ENCODE assay signal across 13 mouse cellular contexts in the genomic region with DNA sequence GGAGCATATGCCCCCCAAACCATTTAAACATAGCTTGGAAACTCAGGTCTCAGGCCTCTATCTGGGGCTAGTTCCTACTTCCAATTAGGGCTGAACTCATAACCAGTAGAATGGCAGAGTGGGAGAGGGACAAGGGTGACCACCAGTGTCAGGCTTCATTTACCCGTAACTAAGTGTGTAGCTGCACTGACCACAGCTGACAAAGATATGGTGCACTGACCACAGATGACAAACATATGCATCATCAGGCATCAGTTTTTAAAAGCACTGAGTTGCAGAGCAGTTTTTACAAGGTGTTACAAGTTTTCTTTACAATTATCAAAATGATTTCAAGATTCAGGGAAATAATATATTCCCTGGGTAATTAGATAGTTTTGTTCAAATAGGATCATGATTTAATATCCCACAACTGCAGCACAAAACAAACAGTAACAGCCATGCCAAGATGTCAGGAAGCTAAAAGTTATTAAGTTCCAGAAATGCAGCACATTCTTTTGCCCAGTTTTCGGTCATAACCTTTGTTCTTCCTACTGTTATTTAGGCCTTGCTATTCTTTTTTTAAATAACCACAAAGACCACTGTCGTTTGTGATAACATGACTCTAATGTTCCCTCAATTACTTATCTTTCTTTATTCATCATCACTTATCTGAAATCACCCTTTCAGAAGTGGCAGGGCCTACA.
"Had no signal": no experiment of that assay in that cellular context is flagged by ENCODE, and none has a peak within 500 bp of the region (broad histone marks: within the 10 kb centered on the region; RNA-seq: fewer than 3 reads in every experiment).

No protein-coding gene starts in this region.

- H3K4me1 ChIP-seq: limb, embryonic 15.5 days; neural tube, embryonic 12.5 days had no signal

- H3K27me3 ChIP-seq: limb, embryonic 15.5 days; neural tube, embryonic 12.5 days had no signal

- H3K27ac ChIP-seq: kidney, postnatal 0 days; left cerebral cortex, adult 2 months; limb, embryonic 15.5 days; liver, embryonic 14.5 days; neural tube, embryonic 12.5 days had no signal

- H3K9ac ChIP-seq: limb, embryonic 15.5 days; liver, embryonic 14.5 days; neural tube, embryonic 12.5 days had no signal

- DNase-seq: kidney, adult 8-10 months; lung, adult 2 months; midbrain, embryonic 14.5 days; right cerebral cortex, postnatal 4 days; spleen, adult 18-20 months; thymus, adult 18-20 months; thymus, postnatal 14 days had no signal

- H3K4me3 ChIP-seq: left cerebral cortex, adult 2 months; limb, embryonic 15.5 days; neural tube, embryonic 12.5 days had no signal

- H3K36me3 ChIP-seq: limb, embryonic 15.5 days; neural tube, embryonic 12.5 days had no signal

- ATAC-seq: intestine, embryonic 16.5 days had no signal
